Mouse (Mus musculus): Measurements from ENCODE around the gene Ccnd3.

- TF ChIP-seq POLR2A (IDR thresholded peaks at IDR 0.05; ENCODE audit: extremely low read depth, insufficient read depth, low read length) = no peak
- no peak for TF ChIP-seq CTCF (IDR thresholded peaks at IDR 0.05; ENCODE audit: low read depth, low read length)
These were observed 106.8 kb downstream of the Ccnd3 start for GRCm38 (mm10) chr17:47611661-47611982.
